Mouse (Mus musculus): Measurements from ENCODE around the gene Dnm3. TPM values are rescaled to one million over a fixed set of nuclear protein-coding genes. Genes with fewer than 3 reads are reported as not detected.

Gene Dnm3
- total and polyA plus RNA-seq, 2 experiments from 2014 or later, result 56.3 to 64.7 TPM

DNA sequence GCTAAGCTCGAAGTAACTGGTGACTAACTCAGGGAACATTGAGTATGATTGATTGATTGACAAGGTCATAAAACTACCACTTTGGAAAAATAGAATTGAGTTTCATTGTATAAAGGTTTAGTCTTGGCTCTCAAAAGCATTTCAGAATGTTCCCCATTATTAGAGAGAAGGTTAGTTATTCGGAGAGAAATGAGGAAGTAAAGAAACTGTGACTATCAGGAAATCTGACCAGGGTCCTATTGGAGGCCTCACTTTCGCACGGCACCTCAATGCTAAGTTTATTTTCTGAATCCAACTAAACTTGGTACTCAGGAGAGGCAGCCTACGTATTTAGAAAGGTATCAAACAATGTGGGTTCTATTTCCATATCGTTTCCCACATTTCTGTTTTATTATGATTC lies 27.8 kb upstream of the Dnm3 start:
- DNase-seq (ENCODE audit: low spot score) (no peak), ATAC-seq (no peak)
- Histone ChIP-seq H3K9me3 (ENCODE audit: low read length) (no peaks in the 10 kb centered on the region), H3K36me3 (ENCODE audit: insufficient read depth, low read length) (no peaks in the 10 kb centered on the region), H3K9ac (replicated peaks; ENCODE audit: low read length) (no peak overlapping the region), H3K4me1 (ENCODE audit: insufficient read depth, low read length) (no peaks in the 10 kb centered on the region), H3K4me3 (ENCODE audit: low read length) (no peak overlapping the region), H3K27ac (no peak overlapping the region), H3K4me2 (ENCODE audit: low read depth, low read length) (no peak overlapping the region), H3K27me3 (ENCODE audit: insufficient read depth, low read length) (no peaks in the 10 kb centered on the region)
- no peak for TF ChIP-seq CTCF (IDR thresholded peaks at IDR 0.05; ENCODE audit: low read depth)
- 90% methylated on average over 6 of the region's 6 CpGs for WGBS

GRCm38 (mm10) chr1:162476531-162477080 lies 1.2 kb downstream of the Dnm3 start:
- Histone ChIP-seq H3K4me2 (ENCODE audit: low read depth, low read length) (peak overlapping the region; percentile 74), H3K36me3 (ENCODE audit: insufficient read depth, low read length) (no peaks in the 10 kb centered on the region), H3K4me1 (ENCODE audit: insufficient read depth, low read length) (no peaks in the 10 kb centered on the region), H3K9ac (replicated peaks; ENCODE audit: low read length) (peak overlapping the region; percentile 78), H3K9me3 (ENCODE audit: low read length) (no peaks in the 10 kb centered on the region), H3K27ac (peak overlapping the region; percentile 32; the same call in 1 of the 2 replicates), H3K4me3 (ENCODE audit: low read length) (peak overlapping the region; percentile 83), H3K27me3 (ENCODE audit: insufficient read depth, low read length) (no peaks in the 10 kb centered on the region)
- no peak for TF ChIP-seq CTCF (IDR thresholded peaks at IDR 0.05; ENCODE audit: low read depth)
- DNase-seq (ENCODE audit: low spot score) (peak; percentile 8), ATAC-seq (peak; percentile 16; the same call in 1 of the 2 replicates)
- 1% methylated on average over 19 of the region's 19 CpGs for WGBS

DNA sequence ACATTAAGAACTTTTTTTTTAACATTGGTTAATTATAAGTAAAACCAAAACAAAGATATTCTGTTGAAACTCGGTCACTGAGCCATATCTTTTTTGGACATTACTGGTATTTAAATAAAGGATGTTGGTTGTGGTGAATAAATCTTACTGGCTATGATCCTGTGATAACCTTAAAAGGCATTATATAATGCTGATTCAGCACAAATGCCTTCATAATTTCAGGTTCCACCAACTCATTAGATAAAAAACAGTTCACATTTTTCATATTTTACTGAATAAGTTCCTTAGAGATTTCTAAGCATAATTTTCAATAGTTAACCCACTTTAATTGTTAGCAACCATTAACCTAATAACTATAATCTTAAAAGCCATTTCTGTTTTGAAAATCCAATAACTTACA lies 4.9 kb downstream of the Dnm3 start:
- no peaks in the 10 kb centered on the region for H3K36me3 ChIP-seq (ENCODE audit: insufficient read depth, low read length)
- H3K9ac ChIP-seq (replicated peaks; ENCODE audit: low read length), result no peak overlapping the region
- H3K4me2 ChIP-seq (ENCODE audit: low read depth, low read length), result no peak overlapping the region
- no peaks in the 10 kb centered on the region for H3K4me1 ChIP-seq (ENCODE audit: insufficient read depth, low read length)
- ATAC-seq (no peak), DNase-seq (ENCODE audit: low spot score) (no peak)
- no peaks in the 10 kb centered on the region for H3K9me3 ChIP-seq (ENCODE audit: low read length)
- 83% methylated on average over 1 of the region's 1 CpGs for WGBS
- no peak overlapping the region for H3K4me3 ChIP-seq (ENCODE audit: low read length)
- no peaks in the 10 kb centered on the region for H3K27me3 ChIP-seq (ENCODE audit: insufficient read depth, low read length)
- no peak for TF ChIP-seq CTCF (IDR thresholded peaks at IDR 0.05; ENCODE audit: low read depth)
- no peak overlapping the region for H3K27ac ChIP-seq

GRCm38 (mm10) chr1:162471089-162471488 lies 6.7 kb downstream of the Dnm3 start:
- Histone ChIP-seq H3K4me1 (ENCODE audit: insufficient read depth, low read length) (no peaks in the 10 kb centered on the region), H3K4me3 (ENCODE audit: low read length) (no peak overlapping the region), H3K27ac (no peak overlapping the region), H3K9me3 (ENCODE audit: low read length) (no peaks in the 10 kb centered on the region), H3K4me2 (ENCODE audit: low read depth, low read length) (no peak overlapping the region), H3K36me3 (ENCODE audit: insufficient read depth, low read length) (no peaks in the 10 kb centered on the region), H3K27me3 (ENCODE audit: insufficient read depth, low read length) (no peaks in the 10 kb centered on the region), H3K9ac (replicated peaks; ENCODE audit: low read length) (no peak overlapping the region)
- TF ChIP-seq CTCF (IDR thresholded peaks at IDR 0.05; ENCODE audit: low read depth), result no peak
- no peak for ATAC-seq
- DNase-seq (ENCODE audit: low spot score), result no peak

DNA sequence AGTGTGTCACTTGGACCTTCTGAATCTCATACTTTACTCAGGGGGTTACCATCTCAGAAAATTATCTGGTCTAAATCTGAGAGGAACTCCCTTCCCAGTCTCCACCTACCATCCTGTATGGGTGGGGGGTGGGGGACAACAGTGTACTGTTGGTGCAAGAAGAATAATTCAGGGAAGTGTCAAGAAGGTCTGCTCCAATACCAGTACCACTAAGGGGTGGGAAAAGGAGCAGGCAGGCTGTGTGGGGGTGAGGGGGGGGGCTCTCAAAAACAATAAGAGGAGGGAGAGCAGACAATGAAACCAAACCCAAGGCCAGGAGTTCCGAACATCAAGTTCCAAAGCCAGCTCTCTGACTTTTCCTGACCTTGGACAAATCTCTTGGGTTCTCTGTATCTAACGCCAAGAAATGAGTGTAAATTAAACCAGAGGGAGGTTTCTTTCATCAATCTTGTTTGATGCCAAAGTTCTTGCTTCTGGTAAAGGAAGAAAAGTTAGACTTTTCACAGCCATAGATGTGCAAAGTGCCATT lies 8.0 kb downstream of the Dnm3 start:
- H3K4me2 ChIP-seq (ENCODE audit: low read depth, low read length), result no peak overlapping the region
- H3K9me3 ChIP-seq (ENCODE audit: low read length), result no peaks in the 10 kb centered on the region
- H3K9ac ChIP-seq (replicated peaks; ENCODE audit: low read length), result no peak overlapping the region
- H3K27me3 ChIP-seq (ENCODE audit: insufficient read depth, low read length), result no peaks in the 10 kb centered on the region
- ATAC-seq (no peak), DNase-seq (ENCODE audit: low spot score) (no peak)
- WGBS, result 61% methylated on average over 2 of the region's 2 CpGs
- H3K4me1 ChIP-seq (ENCODE audit: insufficient read depth, low read length), result no peaks in the 10 kb centered on the region
- H3K4me3 ChIP-seq (ENCODE audit: low read length), result no peak overlapping the region
- no peak for TF ChIP-seq CTCF (IDR thresholded peaks at IDR 0.05; ENCODE audit: low read depth)
- no peaks in the 10 kb centered on the region for H3K36me3 ChIP-seq (ENCODE audit: insufficient read depth, low read length)
- no peak overlapping the region for H3K27ac ChIP-seq

DNA sequence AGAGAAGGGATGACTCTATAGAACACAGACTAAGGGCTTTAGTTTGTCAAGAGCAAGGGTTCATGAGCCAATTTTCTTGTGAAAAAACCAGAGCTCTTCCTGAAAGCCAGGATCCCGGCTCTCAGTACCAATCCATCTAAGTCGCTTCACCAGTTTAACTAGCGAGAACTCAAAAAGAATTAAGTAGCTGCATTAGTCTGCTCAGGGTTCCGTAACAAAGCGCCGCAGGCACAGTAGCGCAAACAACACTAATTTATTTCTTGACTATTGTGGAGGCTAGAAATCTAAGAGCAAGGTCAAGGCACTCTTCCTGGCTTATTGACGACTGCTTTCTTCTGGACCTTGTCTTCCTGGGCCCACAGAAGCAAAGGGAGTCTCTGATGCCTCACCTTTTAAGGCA lies 14.2 kb downstream of the Dnm3 start:
- WGBS, result 74% methylated on average over 8 of the region's 8 CpGs
- Histone ChIP-seq H3K36me3 (ENCODE audit: insufficient read depth, low read length) (no peaks in the 10 kb centered on the region), H3K27me3 (ENCODE audit: insufficient read depth, low read length) (no peaks in the 10 kb centered on the region), H3K27ac (no peak overlapping the region), H3K9ac (replicated peaks; ENCODE audit: low read length) (no peak overlapping the region), H3K4me3 (ENCODE audit: low read length) (no peak overlapping the region), H3K4me2 (ENCODE audit: low read depth, low read length) (no peak overlapping the region), H3K9me3 (ENCODE audit: low read length) (no peaks in the 10 kb centered on the region), H3K4me1 (ENCODE audit: insufficient read depth, low read length) (no peaks in the 10 kb centered on the region)
- no peak for TF ChIP-seq CTCF (IDR thresholded peaks at IDR 0.05; ENCODE audit: low read depth)
- ATAC-seq (no peak), DNase-seq (ENCODE audit: low spot score) (peak; percentile 8)

- Histone ChIP-seq H3K36me3 (ENCODE audit: insufficient read depth, low read length) (no peaks in the 10 kb centered on the region), H3K27me3 (ENCODE audit: insufficient read depth, low read length) (no peaks in the 10 kb centered on the region), H3K9ac (replicated peaks; ENCODE audit: low read length) (no peak overlapping the region), H3K4me2 (ENCODE audit: low read depth, low read length) (no peak overlapping the region), H3K4me1 (ENCODE audit: insufficient read depth, low read length) (no peaks in the 10 kb centered on the region), H3K27ac (no peak overlapping the region), H3K9me3 (ENCODE audit: low read length) (no peaks in the 10 kb centered on the region), H3K4me3 (ENCODE audit: low read length) (no peak overlapping the region)
- DNase-seq (ENCODE audit: low spot score) (no peak), ATAC-seq (no peak)
- WGBS, result 67% methylated on average over 2 of the region's 2 CpGs
- no peak for TF ChIP-seq CTCF (IDR thresholded peaks at IDR 0.05; ENCODE audit: low read depth)
Measured at GRCm38 (mm10) chr1:162458711-162459110, 19.1 kb downstream of the Dnm3 start.
